Mouse (Mus musculus) layer of hippocampus, postnatal 25 days (tissue): Measurements from ENCODE around the gene Aars2. TPM values are rescaled to one million over a fixed set of nuclear protein-coding genes. Genes with fewer than 3 reads are reported as not detected.

Source experiments
- DNase-seq, 2 experiments: peaks; one replicate each; pipeline ENCODE4 v3.0.0; 2022; ENCODE audit warnings: mixed read lengths in 2 of 2, low spot score in 1 of 2; ENCODE audit errors: extremely low spot score in 1 of 2
- total RNA-seq, 2 experiments: library from RNA; stranded (reverse); gene quantifications; 2 replicates each; pipeline ENCODE4 v1.2.3; 2021

Gene Aars2
- total RNA-seq, 2 experiments from 2014 or later = 21.6 to 22.7 TPM

DNA sequence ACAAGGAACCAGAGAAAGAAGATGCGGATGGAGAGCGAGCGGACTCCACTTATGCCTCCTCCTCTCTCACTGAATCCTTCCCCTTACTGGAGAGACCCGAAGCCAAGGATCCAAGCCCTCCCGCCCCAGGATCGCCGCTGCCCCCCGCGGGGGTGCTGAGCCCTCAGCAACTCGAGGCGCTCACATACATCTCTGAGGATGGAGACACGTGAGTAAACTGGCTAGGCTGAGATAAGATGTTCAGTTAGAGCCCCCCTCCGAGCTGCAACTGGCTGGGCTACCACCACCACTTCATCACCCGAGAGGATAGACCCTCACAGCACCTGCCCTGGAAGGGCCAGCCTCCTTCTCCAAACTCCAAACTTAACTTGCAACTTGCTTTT is 49.5 kb downstream of the Aars2 start:
- DNase-seq = no peak

DNA sequence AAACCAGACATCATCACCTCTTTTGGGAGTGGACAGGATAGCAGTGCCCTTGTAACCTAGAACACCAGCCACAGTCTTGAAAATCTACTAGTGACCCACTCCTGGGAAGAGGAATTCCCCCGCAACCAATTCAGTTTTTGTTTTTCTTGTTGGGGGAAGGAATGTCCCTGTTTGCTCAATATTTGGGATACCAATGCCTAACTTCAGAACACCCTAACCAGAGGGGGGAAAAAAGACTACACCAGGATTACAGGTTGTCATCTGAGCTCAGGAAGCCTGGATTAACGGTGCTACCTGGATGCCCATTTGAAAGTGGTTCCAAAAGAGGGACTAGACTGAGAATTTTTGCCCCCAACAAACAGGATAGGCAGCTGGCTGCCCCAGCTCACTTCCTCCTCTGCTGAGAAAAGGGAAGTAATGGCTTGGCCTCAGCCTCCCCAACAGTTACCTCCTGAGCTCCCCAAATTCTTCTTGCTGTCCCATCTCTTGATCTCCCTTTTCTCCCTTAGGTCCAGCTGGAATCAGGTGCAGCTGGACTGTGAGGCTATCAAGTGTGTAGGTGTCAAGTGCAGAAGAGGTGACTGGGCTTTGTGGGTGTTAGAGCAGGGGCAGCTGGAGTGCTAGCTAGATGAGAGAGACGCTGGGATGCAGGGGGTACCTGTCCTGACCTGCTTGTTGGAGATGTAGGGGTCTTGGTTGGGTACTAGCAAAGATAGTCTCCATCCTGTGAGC is 50.0 kb downstream of the Aars2 start:
- no peak for DNase-seq

DNA sequence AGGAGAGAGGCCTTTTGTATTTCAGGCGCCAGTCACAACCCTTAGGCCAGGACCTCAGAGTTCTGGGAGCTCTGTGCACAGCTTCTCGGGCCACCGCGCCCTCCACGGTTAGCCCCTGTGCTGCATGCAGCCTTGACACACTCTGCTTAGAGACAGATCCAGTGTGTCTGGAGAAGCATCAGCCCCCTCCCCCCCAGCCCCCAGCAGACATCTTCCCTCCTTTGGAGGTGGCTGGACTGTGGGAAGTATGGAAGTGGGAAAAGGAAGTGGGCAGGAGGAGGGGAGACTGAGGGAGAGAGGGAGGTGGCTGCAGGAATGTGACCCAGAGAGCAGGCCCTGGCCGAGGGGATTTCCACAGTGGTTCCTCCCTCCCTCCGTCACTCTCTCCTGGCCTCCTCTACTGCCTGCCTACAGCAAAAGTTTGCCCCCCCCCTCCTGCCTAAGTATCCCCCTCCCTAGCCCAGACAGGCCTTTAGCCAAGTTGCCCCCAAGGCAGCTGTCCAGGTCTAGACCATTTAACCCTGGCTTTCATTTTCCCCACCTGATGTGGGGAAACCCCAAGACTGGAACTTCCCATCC is 50.7 kb downstream of the Aars2 start:
- no peak for DNase-seq

DNA sequence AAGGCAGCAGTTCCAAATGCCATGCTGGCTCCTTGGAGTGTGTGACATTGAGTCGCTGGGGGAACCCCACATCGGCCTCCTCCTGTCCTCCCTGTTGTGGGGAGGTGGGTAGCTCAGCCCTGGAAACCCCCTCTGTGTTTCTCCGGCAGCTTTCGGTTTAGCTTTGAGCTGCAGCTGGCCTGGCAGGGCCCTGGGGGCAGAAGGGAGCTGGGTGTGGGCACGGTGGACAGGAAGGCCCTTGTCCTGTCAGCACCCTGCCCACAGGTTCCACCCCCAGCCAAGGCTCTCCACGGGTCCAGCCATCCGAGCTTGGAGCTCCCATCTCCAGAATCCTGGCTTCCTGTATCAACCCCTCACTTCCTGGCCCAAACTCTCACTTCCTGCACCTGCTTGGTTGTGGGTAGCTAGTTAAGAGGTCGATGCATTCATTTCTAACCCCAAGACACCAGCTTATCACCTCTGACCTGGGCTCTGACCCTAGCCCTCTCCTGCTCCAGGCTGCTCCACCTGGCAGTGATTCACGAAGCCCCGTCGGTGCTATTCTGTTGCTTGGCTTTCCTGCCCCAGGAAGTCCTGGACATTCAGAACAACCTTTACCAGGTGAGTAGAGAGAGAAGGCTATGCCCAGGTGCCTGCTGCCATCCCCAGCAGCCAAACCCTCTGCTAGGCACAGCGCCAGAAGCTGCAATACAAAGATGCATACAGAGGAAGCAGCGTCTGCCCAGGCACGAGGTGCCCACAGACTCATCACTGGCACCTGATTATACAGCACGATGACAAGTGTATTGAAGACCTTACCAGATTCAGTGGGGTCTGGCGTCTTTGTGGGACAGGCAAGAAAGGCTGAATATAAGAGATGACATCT is 51.6 kb downstream of the Aars2 start:
- DNase-seq = no peak

DNA sequence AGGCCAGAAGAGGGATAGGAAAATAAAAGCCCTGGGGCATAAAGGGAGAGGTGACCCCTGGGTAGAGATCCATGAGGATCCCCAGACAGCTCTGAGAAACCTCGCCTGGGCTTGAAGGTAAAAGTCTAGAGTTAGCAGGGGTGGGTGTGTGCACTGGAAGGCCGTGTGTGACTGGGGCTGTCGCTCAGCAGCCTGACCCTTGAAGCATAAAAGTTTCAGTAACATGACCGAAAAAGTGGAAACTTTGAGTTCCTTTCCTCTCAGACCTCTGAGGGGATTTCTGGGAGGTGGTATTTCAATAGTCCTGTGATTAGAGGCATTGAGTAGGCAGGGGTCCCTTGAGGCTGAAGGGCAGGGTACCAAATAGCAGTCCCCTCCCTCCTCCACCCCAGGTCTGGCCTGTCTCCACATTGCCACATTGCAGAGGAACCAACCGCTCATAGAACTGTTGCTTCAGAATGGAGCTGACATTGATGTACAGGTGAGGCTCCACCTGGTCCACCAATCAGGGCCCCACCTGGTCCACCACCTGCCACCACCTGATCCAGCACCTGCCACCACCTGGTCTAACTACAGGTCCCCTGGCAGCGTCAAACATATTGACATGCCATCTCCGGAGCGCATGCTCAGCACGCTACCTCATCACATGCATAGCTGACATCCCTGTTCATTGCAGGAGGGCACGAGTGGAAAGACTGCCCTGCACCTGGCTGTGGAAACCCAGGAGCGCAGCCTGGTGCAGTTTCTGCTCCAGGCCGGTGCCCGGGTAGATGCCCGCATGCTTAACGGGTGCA is 53.3 kb downstream of the Aars2 start:
- no peak for DNase-seq

DNA sequence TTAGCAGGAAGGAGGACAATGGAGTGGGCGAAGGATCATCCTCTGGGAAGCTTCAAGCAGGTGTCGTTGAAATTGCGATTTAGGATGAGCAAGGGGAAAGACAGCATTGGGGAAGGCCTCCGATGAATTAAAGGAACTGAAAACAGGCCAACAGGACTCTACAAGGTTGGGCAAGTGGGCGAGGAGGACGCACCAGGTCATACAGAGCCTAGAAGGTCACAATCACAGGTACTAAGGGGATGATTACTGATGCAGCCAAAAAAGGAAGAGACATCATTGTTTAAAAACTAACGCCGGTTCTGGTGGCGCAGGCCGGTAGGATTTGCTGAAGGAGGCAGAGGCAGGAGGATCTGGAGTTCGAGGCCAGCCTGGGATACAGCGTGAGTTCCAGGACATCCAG is 56.6 kb downstream of the Aars2 start:
- no peak for DNase-seq

DNA sequence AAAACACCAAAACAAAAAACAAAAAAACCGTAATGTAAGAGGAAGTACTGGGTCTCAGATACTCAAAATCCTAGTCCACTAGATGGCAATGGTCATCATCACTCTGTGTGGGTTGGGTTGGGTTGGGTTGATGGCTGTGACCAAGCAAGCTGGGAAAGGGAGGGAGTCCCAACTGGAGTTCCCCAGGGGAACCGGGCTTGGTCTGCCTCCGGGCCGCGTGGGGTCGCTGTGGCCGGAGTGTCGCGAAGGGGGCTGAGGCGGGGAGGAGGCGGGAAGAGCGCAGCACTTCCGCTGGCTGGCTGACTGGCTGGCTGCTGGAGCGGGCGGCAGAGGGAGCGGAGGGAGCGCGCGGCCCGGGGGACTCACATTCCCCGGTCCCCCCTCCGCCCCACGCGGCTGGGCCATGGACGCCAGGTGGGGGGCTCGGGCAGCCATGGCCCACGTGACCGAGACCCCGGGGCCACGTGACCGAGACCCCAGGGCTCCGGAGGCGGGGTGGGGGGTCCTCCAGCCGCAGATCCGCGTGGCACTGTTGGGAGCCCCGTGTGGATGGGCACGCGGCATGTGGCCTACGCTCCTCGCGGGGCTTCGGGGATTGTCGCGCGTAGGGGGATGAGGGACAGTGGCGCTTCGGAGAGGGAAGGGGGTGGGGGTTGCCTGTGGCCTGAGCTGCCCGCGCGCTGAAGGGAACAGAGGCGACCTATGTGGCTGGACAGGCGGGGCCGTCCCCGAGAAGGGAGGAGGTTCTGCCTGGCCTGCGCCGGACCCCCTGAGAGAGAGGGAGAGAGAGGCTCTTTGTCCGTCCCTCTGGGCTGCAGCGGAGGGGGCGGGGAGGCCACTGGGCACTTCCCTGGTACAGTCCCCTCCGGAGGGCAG is 57.3 kb downstream of the Aars2 start, which contains the start of gene Slc35b2:
Gene Slc35b2 (plus strand): TSS at position 220 of the 876 bp plus-strand sequence.
- DNase-seq = peak; percentile 83 to 88

DNA sequence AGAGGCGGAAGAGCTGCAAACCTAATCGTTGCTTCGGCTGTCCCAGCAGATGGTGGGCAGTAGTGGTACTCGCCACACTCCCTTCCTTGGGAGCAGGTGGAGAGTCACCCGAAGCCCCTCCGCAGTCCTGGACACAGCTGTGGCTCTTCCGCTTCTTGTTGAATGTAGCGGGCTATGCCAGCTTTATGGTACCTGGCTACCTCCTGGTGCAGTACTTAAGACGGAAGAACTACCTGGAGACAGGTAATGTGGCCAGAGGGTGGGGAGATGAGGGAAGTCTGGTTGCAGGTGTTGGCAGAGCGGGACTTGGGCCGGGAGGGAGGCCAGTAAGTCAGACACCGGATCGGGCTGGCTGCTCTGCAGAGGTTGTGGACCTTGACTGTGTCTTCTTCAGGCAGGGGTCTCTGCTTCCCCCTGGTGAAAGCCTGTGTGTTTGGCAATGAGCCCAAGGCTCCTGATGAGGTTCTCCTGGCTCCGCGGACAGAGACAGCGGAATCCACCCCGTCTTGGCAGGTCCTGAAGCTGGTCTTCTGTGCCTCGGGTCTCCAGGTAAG is 58.0 kb downstream of the Aars2 start:
- DNase-seq = no peak

DNA sequence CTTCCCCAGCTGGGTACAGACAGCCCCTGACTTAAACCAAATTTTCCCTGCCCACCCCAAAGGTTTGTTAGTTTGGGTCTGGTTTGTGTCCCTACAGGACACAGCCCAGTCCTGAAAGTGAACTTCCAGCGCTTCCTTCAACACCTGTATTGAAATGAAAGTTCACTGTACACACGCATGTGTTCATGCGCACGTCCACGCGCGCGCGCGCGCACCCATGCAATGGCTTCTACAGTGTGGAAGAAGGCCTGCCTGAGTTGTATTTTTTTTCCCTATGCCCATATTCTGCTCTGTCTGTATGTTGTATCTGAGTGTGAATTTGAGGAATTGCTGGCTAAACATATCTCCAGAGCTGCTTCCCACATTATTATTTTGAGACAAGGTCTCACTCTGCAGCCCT is 58.5 kb downstream of the Aars2 start:
- DNase-seq = no peak

DNA sequence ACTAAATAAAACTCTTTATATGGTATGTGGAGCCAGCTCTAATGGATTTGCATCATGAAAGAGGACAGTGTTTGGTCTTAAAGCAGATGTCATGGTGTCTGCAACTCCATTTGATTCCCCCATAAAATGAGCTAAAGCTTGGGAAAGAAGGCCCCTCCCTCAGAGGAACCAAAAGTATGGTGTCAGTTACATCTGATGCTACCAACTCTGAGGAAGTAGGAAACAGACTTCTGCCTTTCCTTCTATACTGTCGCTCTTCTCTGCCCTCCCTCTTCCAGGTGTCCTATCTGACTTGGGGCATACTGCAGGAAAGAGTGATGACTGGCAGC is 59.4 kb downstream of the Aars2 start:
- no peak for DNase-seq

DNA sequence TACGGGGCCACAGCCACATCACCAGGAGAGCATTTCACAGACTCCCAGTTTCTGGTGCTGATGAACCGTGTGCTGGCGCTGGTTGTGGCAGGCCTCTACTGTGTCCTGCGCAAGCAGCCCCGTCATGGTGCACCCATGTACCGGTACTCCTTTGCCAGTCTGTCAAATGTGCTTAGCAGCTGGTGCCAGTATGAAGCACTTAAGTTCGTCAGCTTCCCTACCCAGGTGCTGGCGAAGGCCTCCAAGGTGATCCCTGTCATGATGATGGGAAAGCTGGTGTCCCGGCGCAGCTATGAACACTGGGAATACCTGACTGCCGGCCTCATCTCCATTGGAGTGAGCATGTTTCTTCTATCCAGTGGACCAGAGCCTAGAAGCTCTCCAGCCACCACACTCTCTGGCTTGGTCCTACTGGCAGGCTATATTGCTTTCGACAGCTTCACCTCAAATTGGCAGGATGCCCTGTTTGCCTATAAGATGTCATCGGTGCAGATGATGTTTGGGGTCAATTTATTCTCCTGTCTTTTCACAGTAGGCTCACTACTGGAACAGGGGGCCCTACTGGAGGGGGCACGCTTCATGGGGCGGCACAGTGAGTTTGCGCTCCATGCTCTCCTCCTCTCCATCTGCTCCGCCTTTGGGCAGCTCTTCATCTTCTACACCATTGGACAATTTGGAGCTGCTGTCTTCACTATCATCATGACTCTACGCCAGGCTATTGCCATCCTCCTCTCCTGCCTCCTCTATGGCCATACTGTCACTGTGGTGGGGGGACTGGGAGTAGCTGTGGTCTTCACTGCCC is 59.9 kb downstream of the Aars2 start:
- no peak for DNase-seq

DNA sequence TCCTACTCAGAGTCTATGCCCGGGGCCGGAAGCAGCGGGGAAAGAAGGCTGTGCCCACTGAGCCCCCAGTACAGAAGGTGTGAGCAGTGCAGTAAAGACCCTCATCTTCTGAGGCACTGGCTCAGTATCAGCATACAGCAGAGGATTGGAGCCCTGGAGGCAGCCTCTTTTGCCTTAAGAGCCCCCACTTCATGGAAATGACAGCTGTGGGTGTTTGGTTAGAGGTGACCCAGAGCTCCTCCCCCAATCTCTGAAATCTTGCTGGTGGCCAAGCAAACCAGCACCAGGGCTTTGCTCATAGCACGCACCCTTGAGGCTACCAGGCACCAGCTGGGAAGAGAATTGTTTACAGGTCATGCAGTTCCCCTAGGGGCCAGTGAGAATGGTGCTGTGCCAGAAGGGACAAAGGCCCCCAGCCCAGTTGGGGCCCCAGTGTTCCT is 60.5 kb downstream of the Aars2 start:
- no peak for DNase-seq

DNA sequence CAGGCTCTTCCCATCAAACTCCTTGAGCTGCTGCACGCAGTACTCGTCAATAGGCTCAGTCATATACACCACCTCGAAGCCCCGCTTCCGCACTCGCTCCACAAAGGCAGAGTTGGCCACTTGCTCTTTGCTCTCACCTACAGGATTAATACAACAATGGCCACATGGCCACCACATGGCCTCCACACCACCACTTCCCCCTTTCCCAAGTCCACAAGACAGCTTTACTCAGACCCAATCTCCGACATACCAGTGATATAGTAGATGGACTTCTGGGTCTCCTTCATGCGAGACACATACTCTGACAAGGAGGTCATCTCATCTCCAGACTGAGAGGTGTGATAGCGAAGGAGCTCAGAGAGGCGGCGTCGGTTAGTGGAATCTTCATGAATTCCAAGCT is 62.3 kb downstream of the Aars2 start:
- DNase-seq = no peak

DNA sequence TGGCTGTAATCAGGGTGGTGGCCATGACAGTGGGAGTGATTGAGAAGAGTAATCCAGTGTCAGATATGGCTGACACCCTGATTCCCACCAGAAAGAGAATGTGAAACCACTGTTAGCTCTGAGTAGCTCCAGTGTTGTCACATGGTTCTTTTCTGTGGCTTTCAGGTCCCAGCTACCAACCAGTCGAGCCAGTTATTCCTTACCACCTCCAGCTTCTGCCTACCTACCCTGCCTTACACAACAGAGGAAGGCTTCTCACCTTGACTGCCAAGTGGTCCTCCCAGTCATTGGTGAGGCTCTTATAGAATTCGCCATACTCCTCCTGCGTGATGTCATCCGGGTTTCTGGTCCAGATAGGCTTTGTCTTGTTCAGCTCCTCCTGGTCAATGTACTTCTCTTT is 63.4 kb downstream of the Aars2 start:
- no peak for DNase-seq

Other genes starting within 250 kb of the Aars2 start
- 10 to 100 TPM; 53.4 to 57.4 TPM for gene Cdc5l, start 73.1 kb upstream of the Aars2 start, total RNA-seq
- 1 to 10 TPM; 4.3 to 5.5 TPM for gene Spats1, start 31.4 kb upstream of the Aars2 start, total RNA-seq
- gene Tcte1, start 16.6 kb downstream of the Aars2 start, total RNA-seq = 1 to 10 TPM in 1 of 2 experiments, under 1 TPM in 1; 0.74 to 1.2 TPM
- gene Tmem151b, start 42.8 kb downstream of the Aars2 start, total RNA-seq = 100 to 1,000 TPM; 113 to 114 TPM
- 1 to 10 TPM; 2.6 to 3.2 TPM for gene Nfkbie, start 48.9 kb downstream of the Aars2 start, total RNA-seq
- gene Slc35b2, start 57.0 kb downstream of the Aars2 start, total RNA-seq = 10 to 100 TPM; 36.1 to 38.7 TPM
- gene Hsp90ab1, start 66.4 kb downstream of the Aars2 start, total RNA-seq = 1,000 to 10,000 TPM; 1,671 to 1,815 TPM
- 10 to 100 TPM; 19.0 to 19.9 TPM for gene Slc29a1, start 92.8 kb downstream of the Aars2 start, total RNA-seq
- not detected for gene Mymx, start 95.3 kb downstream of the Aars2 start, total RNA-seq
- under 1 TPM; 0.19 to 0.20 TPM for gene Capn11, start 152.5 kb downstream of the Aars2 start, total RNA-seq
- 10 to 100 TPM; 40.0 to 40.9 TPM for gene Mrpl14, start 179.5 kb downstream of the Aars2 start, total RNA-seq
- 100 to 1,000 TPM; 176 to 191 TPM for gene Tmem63b, start 180.1 kb downstream of the Aars2 start, total RNA-seq
- under 1 TPM in 1 of 2 experiments, not detected in 1; 0.59 TPM for gene 1600014C23Rik, start 227.0 kb downstream of the Aars2 start, total RNA-seq